Mouse (Mus musculus): ENCODE results near the gene Gata2. TPM values are rescaled to one million over a fixed set of nuclear protein-coding genes. Genes with fewer than 3 reads are reported as not detected.
A peak's percentile ranks its signal among the peaks of the same experiment; 100 is the strongest.

Gata2 gene
- polyA plus RNA-seq, 1 experiment, result 6.0 TPM

DNA sequence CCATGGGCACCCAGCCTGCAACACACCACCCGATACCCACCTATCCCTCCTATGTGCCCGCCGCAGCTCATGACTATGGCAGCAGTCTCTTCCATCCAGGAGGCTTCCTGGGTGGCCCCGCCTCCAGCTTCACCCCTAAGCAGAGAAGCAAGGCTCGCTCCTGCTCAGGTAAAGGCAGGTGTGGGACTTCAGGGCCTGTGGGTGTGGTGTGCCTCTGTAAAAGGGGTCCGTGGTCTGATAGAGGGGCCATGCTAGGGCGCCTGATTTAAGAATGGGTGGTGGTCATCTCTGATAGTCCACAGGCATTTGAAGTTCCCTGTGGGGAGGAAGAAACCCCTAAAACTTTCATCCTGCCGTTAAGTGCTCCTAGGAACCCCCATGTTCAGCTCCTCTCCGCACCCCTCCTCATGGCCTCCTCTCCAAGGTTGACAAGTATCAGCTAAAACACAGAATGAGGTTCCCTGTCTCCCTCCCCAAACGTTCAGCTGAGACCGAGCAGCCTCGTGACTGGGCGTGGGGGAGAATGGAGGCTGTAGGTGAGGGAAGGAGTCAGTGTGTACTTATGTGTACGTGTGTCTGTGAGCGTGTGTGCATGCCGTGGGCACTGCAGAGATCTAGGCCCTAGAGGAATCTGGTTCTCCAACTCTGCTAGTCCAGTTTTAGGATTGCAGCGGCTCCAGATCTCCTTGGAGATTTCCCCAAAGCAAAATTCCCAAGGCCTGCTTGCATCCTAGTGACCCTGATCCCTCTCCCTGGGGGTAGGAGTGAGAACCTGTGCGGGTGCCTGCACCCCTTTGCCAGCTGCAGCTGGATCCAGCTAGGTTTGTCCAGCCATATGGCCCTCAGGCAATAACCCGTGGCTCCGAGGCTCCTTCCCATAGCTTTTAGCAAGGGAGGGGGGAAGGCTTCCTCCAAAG is 7.3 kb downstream of the Gata2 start:
- Histone ChIP-seq H3K4me1 (ENCODE audit: control insufficient read depth, insufficient read depth, low read length) (no peaks in the 10 kb centered on the region), H3K36me3 (ENCODE audit: control insufficient read depth, insufficient read depth, low read length, poor library complexity, severe bottlenecking) (no peaks in the 10 kb centered on the region), H3K27ac (ENCODE audit: insufficient read depth, low read length) (no peak overlapping the region), H3K27me3 (ENCODE audit: control insufficient read depth, insufficient read depth, low read length, poor library complexity, severe bottlenecking) (peaks cover 25% of the 10 kb centered on the region), H3K9ac (ENCODE audit: low read depth, poor library complexity, severe bottlenecking) (no peak overlapping the region), H3K4me3 (ENCODE audit: low read depth, low read length) (peak overlapping the region; percentile 4; the same call in 1 of the 2 replicates), H3K9me3 (replicated peaks; ENCODE audit: control insufficient read depth, insufficient read depth, low read length, poor library complexity, severe bottlenecking) (no peaks in the 10 kb centered on the region)
- TF ChIP-seq EP300 (IDR thresholded peaks at IDR 0.05; ENCODE audit: insufficient read depth, low read depth, low read length) (no peak), POLR2A (IDR thresholded peaks at IDR 0.05; ENCODE audit: insufficient read depth, low read length) (no peak), CTCF (IDR thresholded peaks at IDR 0.05; ENCODE audit: low read depth, low read length) (no peak)

DNA sequence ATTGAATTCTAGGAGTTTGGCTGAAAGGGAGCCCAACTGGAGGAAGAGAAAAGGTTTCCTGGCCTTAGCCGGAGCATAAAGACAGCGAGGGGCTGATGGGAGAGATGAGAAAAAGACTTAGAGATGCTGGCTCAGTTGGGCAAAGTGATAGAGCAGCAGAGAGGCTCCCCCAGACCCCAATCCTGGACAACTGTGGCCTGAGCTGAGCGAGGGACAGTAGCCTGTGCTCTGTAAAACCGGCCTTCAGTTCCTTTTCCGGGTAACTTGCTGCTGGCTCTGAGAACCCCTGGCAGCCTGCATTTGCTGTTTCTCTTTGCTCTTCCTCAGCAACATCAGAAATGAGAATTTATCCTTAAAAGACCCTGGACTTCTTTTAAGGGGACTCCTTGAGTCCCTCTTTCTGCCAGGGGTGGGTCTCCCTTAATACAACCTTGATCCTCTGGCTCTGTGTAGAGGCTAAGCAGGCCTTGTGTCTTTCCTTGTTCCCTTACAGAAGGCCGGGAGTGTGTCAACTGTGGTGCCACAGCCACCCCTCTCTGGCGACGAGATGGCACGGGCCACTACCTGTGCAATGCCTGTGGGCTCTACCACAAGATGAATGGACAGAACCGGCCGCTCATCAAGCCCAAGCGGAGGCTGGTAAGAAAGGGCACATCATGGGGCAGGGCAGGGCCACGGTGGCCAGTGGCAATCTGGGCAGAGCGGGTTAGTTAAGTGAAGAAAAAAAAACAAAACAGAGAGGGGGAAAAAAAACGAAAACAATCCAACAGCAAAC is 8.4 kb downstream of the Gata2 start:
- H3K4me1 ChIP-seq (ENCODE audit: control insufficient read depth, insufficient read depth, low read length), result no peaks in the 10 kb centered on the region
- H3K36me3 ChIP-seq (ENCODE audit: control insufficient read depth, insufficient read depth, low read length, poor library complexity, severe bottlenecking), result no peaks in the 10 kb centered on the region
- TF ChIP-seq EP300 (IDR thresholded peaks at IDR 0.05; ENCODE audit: insufficient read depth, low read depth, low read length) (no peak), CTCF (IDR thresholded peaks at IDR 0.05; ENCODE audit: low read depth, low read length) (no peak), POLR2A (IDR thresholded peaks at IDR 0.05; ENCODE audit: insufficient read depth, low read length) (no peak)
- no peak overlapping the region for H3K27ac ChIP-seq (ENCODE audit: insufficient read depth, low read length)
- peaks cover 16% of the 10 kb centered on the region for H3K27me3 ChIP-seq (ENCODE audit: control insufficient read depth, insufficient read depth, low read length, poor library complexity, severe bottlenecking)
- H3K9ac ChIP-seq (ENCODE audit: low read depth, poor library complexity, severe bottlenecking), result no peak overlapping the region
- no peak overlapping the region for H3K4me3 ChIP-seq (ENCODE audit: low read depth, low read length)
- no peaks in the 10 kb centered on the region for H3K9me3 ChIP-seq (replicated peaks; ENCODE audit: control insufficient read depth, insufficient read depth, low read length, poor library complexity, severe bottlenecking)

DNA sequence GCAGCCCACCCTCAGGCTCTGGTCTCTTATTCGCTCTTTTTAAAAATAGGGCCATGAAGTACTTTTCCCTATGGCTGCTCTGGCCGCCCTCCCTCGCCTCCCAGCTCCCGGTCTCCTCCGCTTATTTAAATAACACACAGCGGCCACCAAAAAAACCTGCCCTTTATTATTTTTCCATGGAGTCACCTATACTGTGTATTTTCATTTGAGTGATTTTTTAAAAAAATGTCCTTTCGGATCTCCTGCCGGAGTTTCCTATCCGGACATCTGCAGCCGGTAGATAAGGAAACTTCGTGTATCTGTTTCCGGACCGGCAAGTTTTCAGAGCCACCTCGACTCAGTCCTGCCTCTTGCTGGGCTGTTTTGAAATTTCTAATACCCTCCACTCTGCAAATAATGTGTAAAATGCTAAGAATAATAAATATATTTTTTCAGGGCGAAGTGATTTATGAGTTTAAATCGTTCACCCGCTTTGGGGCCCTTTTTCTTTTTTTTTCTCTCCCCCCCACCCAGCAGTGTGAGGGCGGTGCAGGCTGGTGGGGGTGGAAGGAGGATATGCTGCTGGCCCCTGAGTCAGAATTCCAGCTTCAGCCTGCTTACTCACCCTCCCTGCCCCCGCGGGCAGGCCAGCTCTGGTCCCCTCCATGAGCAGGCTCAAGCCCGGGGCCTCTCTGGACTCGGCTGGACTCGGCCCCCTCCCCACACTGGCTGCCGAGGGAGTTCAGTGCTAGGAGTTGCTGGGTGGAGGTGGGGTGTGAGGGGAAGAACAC is 9.4 kb downstream of the Gata2 start:
- Histone ChIP-seq H3K9me3 (replicated peaks; ENCODE audit: control insufficient read depth, insufficient read depth, low read length, poor library complexity, severe bottlenecking) (no peaks in the 10 kb centered on the region), H3K27me3 (ENCODE audit: control insufficient read depth, insufficient read depth, low read length, poor library complexity, severe bottlenecking) (peaks cover 10% of the 10 kb centered on the region; the same call in 1 of the 2 replicates), H3K9ac (ENCODE audit: low read depth, poor library complexity, severe bottlenecking) (no peak overlapping the region), H3K4me1 (ENCODE audit: control insufficient read depth, insufficient read depth, low read length) (no peaks in the 10 kb centered on the region), H3K27ac (ENCODE audit: insufficient read depth, low read length) (no peak overlapping the region), H3K4me3 (ENCODE audit: low read depth, low read length) (no peak overlapping the region), H3K36me3 (ENCODE audit: control insufficient read depth, insufficient read depth, low read length, poor library complexity, severe bottlenecking) (no peaks in the 10 kb centered on the region)
- TF ChIP-seq CTCF (IDR thresholded peaks at IDR 0.05; ENCODE audit: low read depth, low read length) (no peak), EP300 (IDR thresholded peaks at IDR 0.05; ENCODE audit: insufficient read depth, low read depth, low read length) (no peak), POLR2A (IDR thresholded peaks at IDR 0.05; ENCODE audit: insufficient read depth, low read length) (no peak)

- Histone ChIP-seq H3K27me3 (ENCODE audit: control insufficient read depth, insufficient read depth, low read length, poor library complexity, severe bottlenecking) (peaks cover 6% of the 10 kb centered on the region; the same call in 1 of the 2 replicates), H3K36me3 (ENCODE audit: control insufficient read depth, insufficient read depth, low read length, poor library complexity, severe bottlenecking) (no peaks in the 10 kb centered on the region), H3K9ac (ENCODE audit: low read depth, poor library complexity, severe bottlenecking) (no peak overlapping the region), H3K4me1 (ENCODE audit: control insufficient read depth, insufficient read depth, low read length) (no peaks in the 10 kb centered on the region), H3K4me3 (ENCODE audit: low read depth, low read length) (no peak overlapping the region), H3K9me3 (replicated peaks; ENCODE audit: control insufficient read depth, insufficient read depth, low read length, poor library complexity, severe bottlenecking) (no peaks in the 10 kb centered on the region), H3K27ac (ENCODE audit: insufficient read depth, low read length) (no peak overlapping the region)
- TF ChIP-seq CTCF (IDR thresholded peaks at IDR 0.05; ENCODE audit: low read depth, low read length) (no peak), EP300 (IDR thresholded peaks at IDR 0.05; ENCODE audit: insufficient read depth, low read depth, low read length) (no peak), POLR2A (IDR thresholded peaks at IDR 0.05; ENCODE audit: insufficient read depth, low read length) (no peak)
Measured at GRCm38 (mm10) chr6:88203791-88204405, 10.2 kb downstream of the Gata2 start.

DNA sequence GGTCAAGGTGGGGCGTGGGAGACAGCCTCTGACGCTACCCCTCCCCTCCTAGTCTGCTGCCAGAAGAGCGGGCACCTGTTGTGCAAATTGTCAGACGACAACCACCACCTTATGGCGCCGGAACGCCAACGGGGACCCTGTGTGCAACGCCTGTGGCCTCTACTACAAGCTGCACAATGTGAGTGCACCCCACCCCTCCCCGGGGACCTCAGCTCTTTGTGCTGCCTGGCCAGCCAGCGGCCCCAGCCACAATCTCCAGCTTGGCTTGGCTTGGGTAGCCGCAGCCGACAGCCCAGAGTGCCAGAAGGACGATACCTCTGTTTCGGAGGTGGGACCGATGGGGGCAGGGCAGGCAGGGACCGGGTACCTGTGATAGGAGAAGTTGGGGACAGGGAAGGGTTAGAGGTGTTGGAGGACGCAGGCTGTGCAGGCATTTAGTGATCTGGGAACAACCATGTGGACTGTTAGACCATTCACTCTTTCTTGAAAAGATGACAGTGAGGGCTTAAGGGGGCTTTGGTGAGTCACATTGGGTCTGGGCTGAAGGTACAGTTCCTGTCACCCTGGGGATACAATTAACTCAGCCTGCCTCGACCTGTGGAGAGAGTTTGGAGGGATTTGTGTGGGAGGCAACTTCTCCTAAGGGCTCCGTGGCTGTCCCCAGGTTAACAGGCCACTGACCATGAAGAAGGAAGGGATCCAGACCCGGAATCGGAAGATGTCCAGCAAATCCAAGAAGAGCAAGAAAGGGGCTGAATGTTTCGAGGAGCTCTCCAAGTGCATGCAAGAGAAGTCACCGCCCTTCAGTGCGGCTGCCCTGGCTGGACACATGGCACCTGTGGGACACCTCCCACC is 11.1 kb downstream of the Gata2 start:
- Histone ChIP-seq H3K36me3 (ENCODE audit: control insufficient read depth, insufficient read depth, low read length, poor library complexity, severe bottlenecking) (no peaks in the 10 kb centered on the region), H3K9ac (ENCODE audit: low read depth, poor library complexity, severe bottlenecking) (no peak overlapping the region), H3K27me3 (ENCODE audit: control insufficient read depth, insufficient read depth, low read length, poor library complexity, severe bottlenecking) (peaks cover 3% of the 10 kb centered on the region; the same call in 1 of the 2 replicates), H3K9me3 (replicated peaks; ENCODE audit: control insufficient read depth, insufficient read depth, low read length, poor library complexity, severe bottlenecking) (no peaks in the 10 kb centered on the region), H3K27ac (ENCODE audit: insufficient read depth, low read length) (no peak overlapping the region), H3K4me3 (ENCODE audit: low read depth, low read length) (no peak overlapping the region), H3K4me1 (ENCODE audit: control insufficient read depth, insufficient read depth, low read length) (peaks cover 4% of the 10 kb centered on the region)
- TF ChIP-seq EP300 (IDR thresholded peaks at IDR 0.05; ENCODE audit: insufficient read depth, low read depth, low read length) (0 out of 2 replicates have a peak, but pooled peaks have one; percentile 50), POLR2A (IDR thresholded peaks at IDR 0.05; ENCODE audit: insufficient read depth, low read length) (no peak)

Measured in ES-Bruce4 (cell line).